Mouse (Mus musculus): ENCODE data around the gene Btbd35f23.
"Not testable (repeated sequence)": the region's sequence is repeated elsewhere in the genome, so short reads cannot be mapped to it uniquely, and the experiment has no call there.

Btbd35f23 gene

GRCm38 (mm10) chrX:3076575-3076974, at the start of gene Btbd35f23:
Gene Btbd35f23, plus strand, starts transcription at chrX:3076875.
- not testable (repeated sequence) for DNase-seq (ENCODE audit: low read depth, low spot score)
